Mouse (Mus musculus) inflammation-experienced regulatory T-cells, adult 16 weeks (primary cell): ENCODE data around the gene Epb41l1. TPM values are rescaled to one million over a fixed set of nuclear protein-coding genes. Genes with fewer than 3 reads are reported as not detected.

Source experiments
- polyA plus RNA-seq: library from polyadenylated mRNA; unstranded; fragments of 100-300 nt; shearing (Covaris generic); gene quantifications from one replicate; pipeline ENCODE4 v1.2.1, GENCODE M21; 2017

Gene Epb41l1
- 0.30 TPM for polyA plus RNA-seq

DNA sequence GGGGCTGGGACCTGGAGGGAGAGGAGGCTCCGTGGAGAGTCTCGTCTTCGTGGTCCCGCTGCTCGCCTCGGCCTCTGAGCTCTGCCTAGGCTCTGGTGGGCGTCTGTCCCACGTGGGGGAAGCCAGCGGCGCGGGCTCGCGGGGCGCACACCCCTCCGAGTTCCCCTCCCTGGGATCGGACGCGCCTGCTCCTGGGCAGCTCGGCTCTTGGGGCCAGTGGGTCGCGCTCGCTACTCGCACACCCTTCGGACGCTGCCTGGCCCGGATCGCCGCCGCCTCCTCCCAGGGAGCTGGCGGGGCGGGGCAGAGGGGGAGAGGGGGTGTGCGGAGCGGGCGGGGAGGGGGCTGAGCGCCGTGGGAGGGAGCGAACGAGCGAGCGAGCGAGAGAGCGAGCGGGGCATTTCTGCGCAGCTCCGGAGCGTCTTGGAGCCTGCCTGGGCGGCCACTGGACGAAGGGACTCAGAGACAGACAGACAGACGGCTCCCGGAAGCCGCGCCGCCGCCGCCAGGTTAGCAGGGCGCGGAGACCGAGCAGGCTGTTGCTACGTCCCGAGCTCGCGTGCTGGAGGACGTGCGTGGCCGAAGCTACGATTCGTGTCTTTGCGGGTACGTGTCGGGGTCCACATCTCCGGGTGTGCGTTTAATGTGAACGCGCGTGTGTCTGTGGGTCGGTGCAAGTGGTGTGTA, at the start of gene Epb41l1:
Epb41l1 (plus strand) TSS at position 216 of the 687 bp plus-strand sequence.

DNA sequence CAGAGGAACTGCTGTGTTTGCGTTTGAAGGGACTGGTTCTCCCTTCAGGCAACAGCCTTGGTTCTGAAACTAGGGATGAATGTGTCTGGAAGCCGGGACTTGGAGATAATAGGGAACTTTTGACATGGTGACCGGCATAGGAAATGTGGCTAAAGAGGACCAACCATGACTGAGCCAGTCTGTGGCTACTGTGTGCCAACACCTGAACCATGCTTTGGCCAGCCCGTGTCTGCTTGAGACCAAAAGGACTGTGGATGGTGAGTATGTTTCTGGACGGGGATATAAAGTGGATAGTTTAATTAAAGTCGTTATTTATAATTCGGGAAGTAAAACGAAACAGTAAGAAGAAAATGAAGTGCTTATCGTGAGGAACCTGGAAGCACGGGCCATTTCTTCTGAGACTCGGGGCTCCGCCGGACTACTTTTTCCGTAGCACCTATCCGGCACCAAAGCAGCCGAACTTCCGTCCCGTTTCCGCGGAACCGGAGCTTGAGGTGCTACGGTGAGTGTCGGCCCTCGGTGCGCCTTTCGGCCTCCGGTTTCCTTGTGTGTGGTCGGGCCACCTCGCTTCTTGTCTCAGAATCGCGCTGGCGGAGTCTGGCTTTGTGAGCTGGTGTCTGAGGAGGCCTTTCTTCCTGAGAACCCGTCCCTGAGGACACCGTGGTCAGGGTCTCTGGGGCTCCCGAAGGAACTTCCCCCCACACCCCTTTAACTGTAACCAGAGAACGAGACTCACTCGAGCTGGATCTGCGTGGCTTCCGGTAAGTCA, 126.6 kb downstream of the Epb41l1 start, which contains the start of gene Aar2:
Aar2 (plus strand) TSS at position 462 of the 769 bp plus-strand sequence.

Other genes with a start within 250 kb of the Epb41l1 start
- gene Rbm39, start 240.7 kb upstream of the Epb41l1 start, polyA plus RNA-seq = 1,090 TPM
- gene Phf20, start 224.4 kb upstream of the Epb41l1 start, polyA plus RNA-seq = 84.2 TPM
- gene Cnbd2, start 108.6 kb upstream of the Epb41l1 start, polyA plus RNA-seq = 5.9 TPM
- 12.5 TPM for gene Scand1, start 108.2 kb upstream of the Epb41l1 start, polyA plus RNA-seq
- 42.3 TPM for gene Aar2, start 126.7 kb downstream of the Epb41l1 start, polyA plus RNA-seq
- gene Dlgap4, start 192.8 kb downstream of the Epb41l1 start, polyA plus RNA-seq = 122 TPM